Mouse (Mus musculus): ENCODE results near the gene Sgpp2.

The Sgpp2 gene

DNA sequence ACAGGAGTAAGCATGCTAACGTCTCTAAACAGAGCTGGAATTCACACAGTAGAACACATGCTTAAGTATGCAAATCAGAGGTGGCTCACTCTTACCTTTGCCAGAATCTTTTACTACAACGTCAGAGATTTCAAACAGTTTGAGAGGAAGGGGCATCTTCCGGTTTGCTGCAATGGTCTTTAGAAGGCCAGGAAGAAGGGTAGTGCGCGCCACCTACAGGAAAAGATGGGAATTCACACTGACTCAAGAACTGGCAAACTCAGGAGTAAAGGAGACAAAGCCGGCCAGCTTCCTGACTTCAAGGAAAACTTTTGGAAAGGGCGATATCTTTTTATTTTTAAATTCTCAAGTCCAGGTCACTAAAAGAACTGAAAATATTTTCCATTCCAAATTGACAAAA lies 144.5 kb downstream of the Sgpp2 start:
- peak; percentile 11 for DNase-seq
